Mouse (Mus musculus) myocyte (in vitro differentiated cells): Measurements from ENCODE around the gene F12. TPM values are rescaled to one million over a fixed set of nuclear protein-coding genes. Genes with fewer than 3 reads are reported as not detected.

Source experiments
- H3K27me3 ChIP-seq: one replicate; pipeline ENCODE4 v1.6.1; 2011; ENCODE audit not compliant: control insufficient read depth, insufficient read depth, insufficient read length
- H3K36me3 ChIP-seq: one replicate; pipeline ENCODE4 v1.6.1; 2011; ENCODE audit not compliant: control insufficient read depth, insufficient read depth
- H3K4me2 ChIP-seq: one replicate; pipeline ENCODE4 v1.6.1; 2011; ENCODE audit warnings: low read depth, control low read depth
- H3K4me3 ChIP-seq: one replicate; pipeline ENCODE4 v1.5.1; 2011; ENCODE audit warnings: mild to moderate bottlenecking, control low read depth, moderate library complexity
- H3K79me2 ChIP-seq: one replicate; pipeline ENCODE4 v1.6.1; 2011; ENCODE audit not compliant: control insufficient read depth, insufficient read depth
- H3ac ChIP-seq: one replicate; pipeline ENCODE4 v1.6.1; 2011; ENCODE audit not compliant: control insufficient read depth, insufficient read length
- CEBPB ChIP-seq: IDR thresholded peaks from 2 replicates; pipeline ENCODE4 v1.6.1; 2011; ENCODE audit warnings: mild to moderate bottlenecking, moderate library complexity; ENCODE audit not compliant: poor library complexity, insufficient read depth, severe bottlenecking
- E2F4 ChIP-seq: IDR thresholded peaks from one replicate; pipeline ENCODE4 v1.6.1; 2011; ENCODE audit warnings: mild to moderate bottlenecking, control low read depth, moderate library complexity; ENCODE audit not compliant: insufficient read depth
- MAX ChIP-seq: IDR thresholded peaks from one replicate; pipeline ENCODE4 v1.6.1; 2011; ENCODE audit warnings: low read depth, mild to moderate bottlenecking, control low read depth
- MYOD1 ChIP-seq, 3 experiments: IDR thresholded peaks; one replicate each; pipeline ENCODE4 v1.6.1; 2011; ENCODE audit warnings: control low read depth in 2 of 3, low read depth in 2 of 3, mild to moderate bottlenecking in 2 of 3, moderate library complexity in 1 of 3; ENCODE audit not compliant: insufficient read length in 2 of 3, control insufficient read depth in 1 of 3
- MYOG ChIP-seq, 3 experiments: IDR thresholded peaks; one replicate each; pipeline ENCODE4 v1.6.1; 2011; ENCODE audit warnings: control low read depth in 2 of 3, low read depth in 2 of 3, mild to moderate bottlenecking in 2 of 3; ENCODE audit not compliant: insufficient read length in 2 of 3, control insufficient read depth in 1 of 3, insufficient read depth in 1 of 3
- POLR2A ChIP-seq: IDR thresholded peaks from one replicate; pipeline ENCODE4 v1.6.1; 2011; ENCODE audit warnings: low read depth, mild to moderate bottlenecking, control low read depth, moderate library complexity; ENCODE audit not compliant: insufficient read length
- POLR2AphosphoS2 ChIP-seq: IDR thresholded peaks from one replicate; pipeline ENCODE4 v1.6.1; 2011; ENCODE audit warnings: low read depth, control low read depth; ENCODE audit not compliant: insufficient read length
- REST ChIP-seq: IDR thresholded peaks from one replicate; pipeline ENCODE4 v1.6.1; 2011; ENCODE audit warnings: mild to moderate bottlenecking, control low read depth, moderate library complexity; ENCODE audit not compliant: insufficient read depth, insufficient read length
- SRF ChIP-seq: IDR thresholded peaks from one replicate; pipeline ENCODE4 v1.6.1; 2011; ENCODE audit warnings: low read depth; ENCODE audit not compliant: control insufficient read depth, insufficient read length
- TCF12 ChIP-seq: IDR thresholded peaks from one replicate; pipeline ENCODE4 v1.6.1; 2011; ENCODE audit warnings: mild to moderate bottlenecking, control low read depth; ENCODE audit not compliant: poor library complexity, insufficient read depth, severe bottlenecking
- TCF3 ChIP-seq: IDR thresholded peaks from one replicate; pipeline ENCODE4 v1.6.1; 2011; ENCODE audit warnings: low read depth, control low read depth; ENCODE audit not compliant: insufficient read length
- USF1 ChIP-seq: IDR thresholded peaks from one replicate; pipeline ENCODE4 v1.6.1; 2011; ENCODE audit warnings: low read depth, mild to moderate bottlenecking, control low read depth, moderate library complexity
- polyA plus RNA-seq: library from polyadenylated mRNA; unstranded; fragments of >200 nt; fragmentation: generic; extraction: Trizol; gene quantifications from one replicate; pipeline ENCODE4 v1.2.1, GENCODE M21; 2012; ENCODE audit warnings: missing spikeins

The F12 gene
- polyA plus RNA-seq, 1 experiment = not detected

- no peaks in the 10 kb centered on the region for H3K79me2 ChIP-seq
- H3K36me3 ChIP-seq = no peaks in the 10 kb centered on the region
- TF ChIP-seq MYOG (IDR thresholded peaks at IDR 0.05; ENCODE audit: control insufficient read depth in 1 of 3, insufficient read depth in 1 of 3, insufficient read length in 2 of 3, low read depth in 2 of 3) (no peak), POLR2A (no peak), POLR2AphosphoS2 (no peak), REST (no peak), TCF12 (no peak), CEBPB (no peak)
- no peaks in the 10 kb centered on the region for H3K27me3 ChIP-seq
- no peak overlapping the region for H3ac ChIP-seq
- H3K4me2 ChIP-seq = no peak overlapping the region
- H3K4me3 ChIP-seq = no peak overlapping the region
Observed at GRCm38 (mm10) chr13:55462965-55463364, 36.4 kb upstream of the F12 start.

- H3ac ChIP-seq = no peak overlapping the region
- peak overlapping the region; percentile 56 for H3K4me2 ChIP-seq
- peaks cover 5% of the 10 kb centered on the region for H3K36me3 ChIP-seq
- TF ChIP-seq MYOD1 (IDR thresholded peaks at IDR 0.05; ENCODE audit: control insufficient read depth in 1 of 3, insufficient read length in 2 of 3, low read depth in 2 of 3) = peak in 1 of 3 experiments; percentile 85
- peak in 2 of 3 experiments; percentile 28 to 78 for TF ChIP-seq MYOG (IDR thresholded peaks at IDR 0.05; ENCODE audit: control insufficient read depth in 1 of 3, insufficient read depth in 1 of 3, insufficient read length in 2 of 3, low read depth in 2 of 3)
- no peak for TF ChIP-seq USF1
- peak; percentile 11 for TF ChIP-seq POLR2AphosphoS2
- TF ChIP-seq REST = no peak
- no peak for TF ChIP-seq TCF3
- TF ChIP-seq POLR2A = no peak
- no peak for TF ChIP-seq CEBPB
- no peak for TF ChIP-seq SRF
- TF ChIP-seq TCF12 = peak; percentile 35
- no peak for TF ChIP-seq E2F4
- no peak for TF ChIP-seq MAX
- H3K27me3 ChIP-seq = no peaks in the 10 kb centered on the region
- peaks cover 20% of the 10 kb centered on the region for H3K79me2 ChIP-seq
- peak overlapping the region; percentile 12 for H3K4me3 ChIP-seq
Observed at GRCm38 (mm10) chr13:55451785-55452549, 25.4 kb upstream of the F12 start.

DNA sequence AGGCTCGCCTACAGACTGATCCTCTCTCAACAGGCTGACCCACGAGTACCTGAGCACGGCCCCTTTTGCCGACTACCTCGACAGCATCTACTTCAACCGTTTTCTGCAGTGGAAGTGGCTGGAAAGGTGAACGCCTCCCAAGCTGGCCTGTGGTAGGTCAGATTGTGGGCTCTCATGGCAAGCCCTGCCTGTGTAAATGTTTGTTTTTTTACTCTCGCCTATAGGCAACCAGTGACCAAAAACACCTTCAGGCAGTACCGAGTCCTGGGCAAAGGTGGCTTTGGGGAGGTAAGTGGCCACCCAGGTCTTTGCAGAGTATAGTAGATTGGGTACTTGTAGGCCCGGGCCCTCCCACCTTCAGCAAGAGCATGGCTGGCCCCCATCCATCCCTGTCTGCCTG is 24.7 kb upstream of the F12 start:
- Histone ChIP-seq H3K36me3 (peaks cover 5% of the 10 kb centered on the region), H3ac (no peak overlapping the region), H3K4me2 (peak overlapping the region; percentile 56), H3K27me3 (no peaks in the 10 kb centered on the region), H3K79me2 (peaks cover 27% of the 10 kb centered on the region), H3K4me3 (no peak overlapping the region)
- no peak for TF ChIP-seq POLR2AphosphoS2
- TF ChIP-seq MYOD1 (IDR thresholded peaks at IDR 0.05; ENCODE audit: control insufficient read depth in 1 of 3, insufficient read length in 2 of 3, low read depth in 2 of 3) = no peak
- no peak for TF ChIP-seq MAX
- no peak for TF ChIP-seq MYOG (IDR thresholded peaks at IDR 0.05; ENCODE audit: control insufficient read depth in 1 of 3, insufficient read depth in 1 of 3, insufficient read length in 2 of 3, low read depth in 2 of 3)
- TF ChIP-seq USF1 = no peak
- TF ChIP-seq CEBPB = no peak
- TF ChIP-seq TCF3 = no peak
- TF ChIP-seq SRF = no peak
- no peak for TF ChIP-seq POLR2A
- no peak for TF ChIP-seq E2F4
- TF ChIP-seq TCF12 = no peak
- TF ChIP-seq REST = no peak

DNA sequence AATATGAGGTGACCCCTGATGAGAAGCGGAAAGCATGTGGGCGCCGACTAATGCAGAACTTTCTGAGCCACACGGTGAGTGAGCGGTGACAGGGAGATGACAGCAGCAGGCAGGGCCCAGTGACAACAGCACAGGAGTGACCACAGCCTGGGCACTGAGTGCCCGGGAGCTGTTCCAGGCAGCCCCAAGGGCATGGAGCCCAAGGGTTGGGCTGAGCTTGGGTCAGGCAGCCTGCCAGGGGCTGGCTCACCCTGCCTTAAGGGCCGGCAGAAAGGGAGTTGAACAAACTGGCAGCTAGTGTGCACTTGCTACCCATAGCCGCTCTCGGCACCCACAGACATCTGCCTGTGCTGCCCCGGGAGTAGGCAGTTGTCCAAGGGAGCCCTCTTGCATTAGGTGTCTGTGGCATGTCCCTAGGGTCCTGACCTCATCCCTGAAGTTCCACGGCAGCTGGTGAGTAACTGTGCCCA is 24.0 kb upstream of the F12 start:
- Histone ChIP-seq H3K27me3 (no peaks in the 10 kb centered on the region), H3ac (no peak overlapping the region), H3K36me3 (peaks cover 4% of the 10 kb centered on the region), H3K4me3 (no peak overlapping the region), H3K79me2 (peaks cover 35% of the 10 kb centered on the region), H3K4me2 (peak overlapping the region; percentile 56)
- TF ChIP-seq POLR2AphosphoS2 (no peak), MYOG (IDR thresholded peaks at IDR 0.05; ENCODE audit: control insufficient read depth in 1 of 3, insufficient read depth in 1 of 3, insufficient read length in 2 of 3, low read depth in 2 of 3) (peak; percentile 51 to 87 (median 68)), SRF (peak; percentile 37), MYOD1 (IDR thresholded peaks at IDR 0.05; ENCODE audit: control insufficient read depth in 1 of 3, insufficient read length in 2 of 3, low read depth in 2 of 3) (peak in 2 of 3 experiments; percentile 64 to 83), TCF3 (peak; percentile 74), CEBPB (no peak), REST (no peak), USF1 (no peak), POLR2A (no peak)
